Mouse (Mus musculus): ENCODE results near the gene Npas2. TPM values are rescaled to one million over a fixed set of nuclear protein-coding genes. Genes with fewer than 3 reads are reported as not detected.

The Npas2 gene
- polyA plus RNA-seq, 1 experiment from 2014 or later, result 0.11 TPM

- 53% methylated on average over 3 of the region's 3 CpGs for WGBS
These were observed 66.1 kb downstream of the Npas2 start for GRCm38 (mm10) chr1:39259668-39260067.

GRCm38 (mm10) chr1:39260183-39260978, 66.8 kb downstream of the Npas2 start:
- DNase-seq (ENCODE audit: low spot score), result no peak

More at GRCm38 (mm10) chr1:39259668-39260067, 66.1 kb downstream of the Npas2 start:
- H3K4me3 ChIP-seq (ENCODE audit: low read depth, low read length), result no peak overlapping the region
- ATAC-seq (replicated peaks; ENCODE audit: low FRiP score), result no peak
- no peaks in the 10 kb centered on the region for H3K9me3 ChIP-seq (ENCODE audit: control insufficient read depth, low read length)
- no peaks in the 10 kb centered on the region for H3K4me1 ChIP-seq (replicated peaks; ENCODE audit: control insufficient read depth, insufficient read depth, low read length)
- no peaks in the 10 kb centered on the region for H3K36me3 ChIP-seq (ENCODE audit: control insufficient read depth, insufficient read depth, low read length)
- no peak overlapping the region for H3K27ac ChIP-seq (ENCODE audit: low read depth, low read length)
- no peaks in the 10 kb centered on the region for H3K27me3 ChIP-seq (replicated peaks; ENCODE audit: control insufficient read depth, insufficient read depth, low read length)
- DNase-seq (ENCODE audit: low spot score), result no peak
- H3K4me2 ChIP-seq, result no peak overlapping the region
- H3K9ac ChIP-seq (ENCODE audit: low read depth, low read length), result no peak overlapping the region

GRCm38 (mm10) chr1:39266843-39267512, 73.4 kb downstream of the Npas2 start:
- ATAC-seq (replicated peaks; ENCODE audit: low FRiP score), result no peak
- WGBS, result 87% methylated on average over 9 of the region's 9 CpGs
- H3K4me1 ChIP-seq (replicated peaks; ENCODE audit: control insufficient read depth, insufficient read depth, low read length), result no peaks in the 10 kb centered on the region
- no peak for DNase-seq (ENCODE audit: low spot score)
- no peaks in the 10 kb centered on the region for H3K9me3 ChIP-seq (ENCODE audit: control insufficient read depth, low read length)
- H3K27me3 ChIP-seq (replicated peaks; ENCODE audit: control insufficient read depth, insufficient read depth, low read length), result no peaks in the 10 kb centered on the region
- H3K36me3 ChIP-seq (ENCODE audit: control insufficient read depth, insufficient read depth, low read length), result no peaks in the 10 kb centered on the region
- H3K27ac ChIP-seq (ENCODE audit: low read depth, low read length), result no peak overlapping the region
- H3K9ac ChIP-seq (ENCODE audit: low read depth, low read length), result no peak overlapping the region
- H3K4me3 ChIP-seq (ENCODE audit: low read depth, low read length), result no peak overlapping the region
- H3K4me2 ChIP-seq, result no peak overlapping the region

More at GRCm38 (mm10) chr1:39260183-39260978, 66.8 kb downstream of the Npas2 start:
- Histone ChIP-seq H3K36me3 (ENCODE audit: control insufficient read depth, insufficient read depth, low read length) (no peaks in the 10 kb centered on the region), H3K27ac (ENCODE audit: low read depth, low read length) (no peak overlapping the region), H3K27me3 (replicated peaks; ENCODE audit: control insufficient read depth, insufficient read depth, low read length) (no peaks in the 10 kb centered on the region), H3K9ac (ENCODE audit: low read depth, low read length) (no peak overlapping the region), H3K4me2 (no peak overlapping the region), H3K4me3 (ENCODE audit: low read depth, low read length) (no peak overlapping the region), H3K9me3 (ENCODE audit: control insufficient read depth, low read length) (no peaks in the 10 kb centered on the region), H3K4me1 (replicated peaks; ENCODE audit: control insufficient read depth, insufficient read depth, low read length) (no peaks in the 10 kb centered on the region)
- no peak for ATAC-seq (replicated peaks; ENCODE audit: low FRiP score)
- WGBS, result 68% methylated on average over 8 of the region's 8 CpGs

GRCm38 (mm10) chr1:39272976-39273375, 79.4 kb downstream of the Npas2 start:
- Histone ChIP-seq H3K27ac (ENCODE audit: low read depth, low read length) (no peak overlapping the region), H3K36me3 (ENCODE audit: control insufficient read depth, insufficient read depth, low read length) (no peaks in the 10 kb centered on the region), H3K9ac (ENCODE audit: low read depth, low read length) (no peak overlapping the region), H3K4me2 (no peak overlapping the region), H3K4me3 (ENCODE audit: low read depth, low read length) (no peak overlapping the region), H3K9me3 (ENCODE audit: control insufficient read depth, low read length) (no peaks in the 10 kb centered on the region), H3K27me3 (replicated peaks; ENCODE audit: control insufficient read depth, insufficient read depth, low read length) (no peaks in the 10 kb centered on the region), H3K4me1 (replicated peaks; ENCODE audit: control insufficient read depth, insufficient read depth, low read length) (no peaks in the 10 kb centered on the region)
- DNase-seq (ENCODE audit: low spot score), result no peak
- ATAC-seq (replicated peaks; ENCODE audit: low FRiP score), result no peak
- WGBS, result 68% methylated on average over 6 of the region's 6 CpGs

- DNase-seq (ENCODE audit: low spot score) (no peak), ATAC-seq (replicated peaks; ENCODE audit: low FRiP score) (no peak)
- H3K9me3 ChIP-seq (ENCODE audit: control insufficient read depth, low read length), result no peaks in the 10 kb centered on the region
- no peak overlapping the region for H3K4me2 ChIP-seq
- no peaks in the 10 kb centered on the region for H3K4me1 ChIP-seq (replicated peaks; ENCODE audit: control insufficient read depth, insufficient read depth, low read length)
- H3K4me3 ChIP-seq (ENCODE audit: low read depth, low read length), result no peak overlapping the region
- no peaks in the 10 kb centered on the region for H3K27me3 ChIP-seq (replicated peaks; ENCODE audit: control insufficient read depth, insufficient read depth, low read length)
- no peak overlapping the region for H3K27ac ChIP-seq (ENCODE audit: low read depth, low read length)
- H3K9ac ChIP-seq (ENCODE audit: low read depth, low read length), result no peak overlapping the region
- WGBS, result 78% methylated on average over 7 of the region's 7 CpGs
- H3K36me3 ChIP-seq (ENCODE audit: control insufficient read depth, insufficient read depth, low read length), result no peaks in the 10 kb centered on the region
These were observed 86.9 kb downstream of the Npas2 start for GRCm38 (mm10) chr1:39280391-39280790.

- WGBS, result 71% methylated on average over 15 of the region's 15 CpGs
- ATAC-seq (replicated peaks; ENCODE audit: low FRiP score) (no peak), DNase-seq (ENCODE audit: low spot score) (no peak)
- Histone ChIP-seq H3K4me1 (replicated peaks; ENCODE audit: control insufficient read depth, insufficient read depth, low read length) (no peaks in the 10 kb centered on the region), H3K36me3 (ENCODE audit: control insufficient read depth, insufficient read depth, low read length) (no peaks in the 10 kb centered on the region), H3K27ac (ENCODE audit: low read depth, low read length) (no peak overlapping the region), H3K4me3 (ENCODE audit: low read depth, low read length) (no peak overlapping the region), H3K9ac (ENCODE audit: low read depth, low read length) (no peak overlapping the region), H3K27me3 (replicated peaks; ENCODE audit: control insufficient read depth, insufficient read depth, low read length) (no peaks in the 10 kb centered on the region), H3K9me3 (ENCODE audit: control insufficient read depth, low read length) (no peaks in the 10 kb centered on the region), H3K4me2 (no peak overlapping the region)
These were observed 87.7 kb downstream of the Npas2 start for GRCm38 (mm10) chr1:39280989-39281875.

- WGBS, result 78% methylated on average over 5 of the region's 5 CpGs
- Histone ChIP-seq H3K36me3 (ENCODE audit: control insufficient read depth, insufficient read depth, low read length) (no peaks in the 10 kb centered on the region), H3K27ac (ENCODE audit: low read depth, low read length) (no peak overlapping the region), H3K9ac (ENCODE audit: low read depth, low read length) (no peak overlapping the region), H3K4me1 (replicated peaks; ENCODE audit: control insufficient read depth, insufficient read depth, low read length) (no peaks in the 10 kb centered on the region), H3K27me3 (replicated peaks; ENCODE audit: control insufficient read depth, insufficient read depth, low read length) (no peaks in the 10 kb centered on the region), H3K4me2 (no peak overlapping the region), H3K4me3 (ENCODE audit: low read depth, low read length) (no peak overlapping the region), H3K9me3 (ENCODE audit: control insufficient read depth, low read length) (no peaks in the 10 kb centered on the region)
- ATAC-seq (replicated peaks; ENCODE audit: low FRiP score), result no peak
- no peak for DNase-seq (ENCODE audit: low spot score)
These were observed 88.4 kb downstream of the Npas2 start for GRCm38 (mm10) chr1:39281888-39282287.

- Histone ChIP-seq H3K4me2 (no peak overlapping the region), H3K4me3 (ENCODE audit: low read depth, low read length) (no peak overlapping the region), H3K9me3 (ENCODE audit: control insufficient read depth, low read length) (no peaks in the 10 kb centered on the region), H3K27ac (ENCODE audit: low read depth, low read length) (no peak overlapping the region), H3K9ac (ENCODE audit: low read depth, low read length) (no peak overlapping the region), H3K4me1 (replicated peaks; ENCODE audit: control insufficient read depth, insufficient read depth, low read length) (no peaks in the 10 kb centered on the region), H3K27me3 (replicated peaks; ENCODE audit: control insufficient read depth, insufficient read depth, low read length) (no peaks in the 10 kb centered on the region), H3K36me3 (ENCODE audit: control insufficient read depth, insufficient read depth, low read length) (no peaks in the 10 kb centered on the region)
- 80% methylated on average over 7 of the region's 7 CpGs for WGBS
- DNase-seq (ENCODE audit: low spot score) (no peak), ATAC-seq (replicated peaks; ENCODE audit: low FRiP score) (no peak)
These were observed 89.8 kb downstream of the Npas2 start for GRCm38 (mm10) chr1:39283323-39283722.

Measured in liver, embryonic 11.5 days (tissue).